Mouse (Mus musculus) hindbrain, embryonic 15.5 days (tissue): ENCODE results near the gene Fam102b. TPM values are rescaled to one million over a fixed set of nuclear protein-coding genes. Genes with fewer than 3 reads are reported as not detected.

Experiments
- ATAC-seq: fragments of 200-750 bp; cut with Nextera tagmentation; 2 replicates; pipeline ENCODE4 v1.8.0; 2017; ENCODE audit warnings: low read depth, moderate number of reproducible peaks, moderate TSS enrichment; ENCODE audit not compliant: low FRiP score
- H3K27ac ChIP-seq: fragments of 300-500 bp; sonication (generic); replicated peaks from 2 replicates; pipeline ENCODE4 v1.5.1; 2015; ENCODE audit warnings: mild to moderate bottlenecking, inconsistent platforms
- H3K27me3 ChIP-seq: fragments of 300-500 bp; sonication (generic); 2 replicates; pipeline ENCODE4 v1.6.1; 2015; ENCODE audit warnings: control low read depth, inconsistent platforms
- H3K36me3 ChIP-seq: fragments of 300-500 bp; sonication (generic); 2 replicates; pipeline ENCODE4 v1.6.1; 2015; ENCODE audit warnings: control low read depth, inconsistent platforms
- H3K4me1 ChIP-seq: fragments of 300-500 bp; sonication (generic); replicated peaks from 2 replicates; pipeline ENCODE4 v1.6.1; 2015; ENCODE audit warnings: control low read depth, inconsistent platforms
- H3K4me2 ChIP-seq: fragments of 300-500 bp; sonication (generic); 2 replicates; pipeline ENCODE4 v1.6.1; 2015; ENCODE audit warnings: moderate library complexity, mild to moderate bottlenecking, inconsistent platforms
- H3K4me3 ChIP-seq: fragments of 300-500 bp; sonication (generic); 2 replicates; pipeline ENCODE4 v1.5.1; 2015; ENCODE audit warnings: mild to moderate bottlenecking, inconsistent platforms
- H3K9ac ChIP-seq: fragments of 300-500 bp; sonication (generic); 2 replicates; pipeline ENCODE4 v1.6.1; 2015; ENCODE audit warnings: inconsistent platforms
- H3K9me3 ChIP-seq: fragments of 300-500 bp; sonication (generic); 2 replicates; pipeline ENCODE4 v1.6.1; 2016; ENCODE audit warnings: control low read depth, inconsistent platforms
- WGBS: fragments of 180-500 bp; shearing (Covaris S2); methylation state at CpG from one replicate; pipeline ENCODE4 v1.1.7; 2015; 5-methylcytosine and 5-hydroxymethylcytosine counted together
- polyA plus RNA-seq: library from polyadenylated mRNA; unstranded; fragments of >200 nt; fragmentation: Nextera tagmentation; extraction: Ambion mirVana; gene quantifications from 2 replicates; pipeline ENCODE4 v1.2.1, GENCODE M21; 2015

The Fam102b gene
- polyA plus RNA-seq, result 25.1 and 25.6 TPM in 2 replicates

DNA sequence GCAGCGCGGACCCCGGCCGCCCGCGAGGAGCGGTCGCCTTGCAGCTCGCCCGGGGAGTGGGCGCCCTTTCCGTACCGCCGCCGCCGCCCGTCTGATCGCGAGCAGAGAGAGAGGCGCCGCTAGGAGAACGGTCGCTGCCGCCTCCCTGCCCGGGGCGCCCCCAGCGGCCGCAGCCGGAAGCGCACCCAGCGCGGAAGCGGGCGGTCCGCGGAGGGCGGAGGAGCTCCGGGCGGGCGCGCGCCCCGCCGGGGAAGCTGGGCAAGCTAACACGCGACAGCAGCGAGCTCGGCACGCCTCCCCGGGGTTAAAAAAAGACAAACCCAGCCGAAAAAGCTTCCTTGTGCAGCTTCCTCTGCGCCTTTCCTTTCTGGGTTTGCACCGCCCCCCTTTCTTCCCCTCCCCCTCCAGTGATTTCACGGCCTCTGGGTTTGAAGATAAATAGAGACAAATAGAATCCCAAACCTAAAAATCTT lies at the start of gene Fam102b:
Gene Fam102b (minus strand): TSS at position 93 of the 473 bp plus-strand sequence.
- H3K4me1 ChIP-seq, result peaks cover 40% of the 10 kb centered on the region
- H3K9me3 ChIP-seq, result no peaks in the 10 kb centered on the region
- peak within 1 kb of the TSS; percentile 83 for H3K9ac ChIP-seq
- H3K27ac ChIP-seq, result peak within 1 kb of the TSS; percentile 91
- H3K4me2 ChIP-seq, result peak within 1 kb of the TSS; percentile 78
- no peaks in the 10 kb centered on the region for H3K36me3 ChIP-seq
- peak; percentile 86 for ATAC-seq
- WGBS, result under 1% methylated on average over 46 of the region's 54 CpGs
- peak within 1 kb of the TSS; percentile 91 for H3K4me3 ChIP-seq
- H3K27me3 ChIP-seq, result no peaks in the 10 kb centered on the region

- ATAC-seq, result 0 out of 2 replicates have a peak, but pooled peaks have one; percentile 42
These were observed 35.6 kb upstream of the Fam102b start for GRCm38 (mm10) chr3:109062989-109063388.

DNA sequence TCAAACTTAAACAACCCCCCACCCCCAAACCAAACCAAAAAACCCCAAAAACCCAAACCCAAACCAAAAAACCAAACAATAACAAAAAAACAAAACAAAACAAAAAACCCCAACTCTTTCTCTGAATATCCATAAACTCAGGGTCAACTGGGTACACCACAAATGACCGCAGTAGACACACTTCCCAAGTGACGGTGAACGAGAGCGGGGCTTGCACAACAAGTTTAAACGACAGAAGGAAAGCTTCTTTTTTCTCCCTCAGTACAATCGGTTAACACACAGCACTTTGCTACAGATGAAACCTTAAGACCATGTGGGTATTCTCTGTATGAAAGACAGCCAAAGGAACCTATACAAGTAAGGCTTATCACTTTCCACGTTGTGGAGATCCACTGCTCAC lies 35.0 kb upstream of the Fam102b start:
- no peak overlapping the region for H3K4me3 ChIP-seq
- no peaks in the 10 kb centered on the region for H3K36me3 ChIP-seq
- H3K9ac ChIP-seq, result no peak overlapping the region
- no peaks in the 10 kb centered on the region for H3K27me3 ChIP-seq
- 75% methylated on average over 7 of the region's 7 CpGs for WGBS
- no peak overlapping the region for H3K27ac ChIP-seq
- no peaks in the 10 kb centered on the region for H3K4me1 ChIP-seq
- no peak overlapping the region for H3K4me2 ChIP-seq
- ATAC-seq, result no peak
- H3K9me3 ChIP-seq, result no peaks in the 10 kb centered on the region

More at GRCm38 (mm10) chr3:109062989-109063388, 35.6 kb upstream of the Fam102b start:
- no peak overlapping the region for H3K4me3 ChIP-seq
- no peak overlapping the region for H3K9ac ChIP-seq
- H3K27me3 ChIP-seq, result no peaks in the 10 kb centered on the region
- no peak overlapping the region for H3K27ac ChIP-seq
- no peaks in the 10 kb centered on the region for H3K4me1 ChIP-seq
- H3K9me3 ChIP-seq, result no peaks in the 10 kb centered on the region
- H3K4me2 ChIP-seq, result no peak overlapping the region
- WGBS, result under 1% methylated on average over 6 of the region's 6 CpGs
- no peaks in the 10 kb centered on the region for H3K36me3 ChIP-seq

DNA sequence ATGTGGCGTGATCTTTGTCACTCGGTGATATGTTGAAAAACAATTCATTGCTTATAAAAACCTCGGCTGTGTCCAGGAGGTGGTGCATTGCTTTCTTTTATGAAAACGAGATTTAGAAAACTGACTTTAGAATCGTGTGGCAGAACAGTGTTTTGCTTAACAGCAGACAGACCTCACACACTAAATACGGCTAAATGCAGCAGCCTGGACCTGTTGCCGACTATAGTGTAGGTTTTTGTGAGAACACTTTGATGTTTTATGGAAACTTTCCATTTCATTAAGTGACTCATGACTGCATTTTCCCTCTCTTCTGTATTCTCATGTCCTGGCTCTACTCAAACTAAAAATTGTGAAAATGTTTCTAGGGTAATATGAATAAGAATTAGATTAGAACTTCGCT lies 32.5 kb upstream of the Fam102b start:
- no peak overlapping the region for H3K27ac ChIP-seq
- no peaks in the 10 kb centered on the region for H3K27me3 ChIP-seq
- no peaks in the 10 kb centered on the region for H3K4me1 ChIP-seq
- H3K4me2 ChIP-seq, result no peak overlapping the region
- no peak overlapping the region for H3K9ac ChIP-seq
- no peaks in the 10 kb centered on the region for H3K36me3 ChIP-seq
- WGBS, result 74% methylated on average over 8 of the region's 8 CpGs
- H3K9me3 ChIP-seq, result no peaks in the 10 kb centered on the region
- ATAC-seq, result no peak
- H3K4me3 ChIP-seq, result no peak overlapping the region

GRCm38 (mm10) chr3:109051946-109052331 lies 24.5 kb upstream of the Fam102b start:
- ATAC-seq, result no peak
- 84% methylated on average over 6 of the region's 6 CpGs for WGBS
- Histone ChIP-seq H3K9me3 (no peaks in the 10 kb centered on the region), H3K4me2 (no peak overlapping the region), H3K36me3 (no peaks in the 10 kb centered on the region), H3K27me3 (no peaks in the 10 kb centered on the region), H3K9ac (no peak overlapping the region), H3K4me3 (no peak overlapping the region), H3K4me1 (no peaks in the 10 kb centered on the region), H3K27ac (no peak overlapping the region)

GRCm38 (mm10) chr3:109051056-109051945 lies 23.9 kb upstream of the Fam102b start:
- Histone ChIP-seq H3K27me3 (no peaks in the 10 kb centered on the region), H3K36me3 (no peaks in the 10 kb centered on the region), H3K4me1 (no peaks in the 10 kb centered on the region), H3K4me3 (no peak overlapping the region), H3K9me3 (no peaks in the 10 kb centered on the region), H3K27ac (no peak overlapping the region), H3K9ac (no peak overlapping the region), H3K4me2 (no peak overlapping the region)
- ATAC-seq, result no peak
- WGBS, result 56% methylated on average over 11 of the region's 11 CpGs

- Histone ChIP-seq H3K36me3 (no peaks in the 10 kb centered on the region), H3K4me2 (no peak overlapping the region), H3K4me1 (no peaks in the 10 kb centered on the region), H3K27me3 (no peaks in the 10 kb centered on the region), H3K9ac (no peak overlapping the region), H3K4me3 (no peak overlapping the region), H3K9me3 (no peaks in the 10 kb centered on the region), H3K27ac (no peak overlapping the region)
- no peak for ATAC-seq
- WGBS, result 49% methylated on average over 6 of the region's 6 CpGs
These were observed 20.4 kb upstream of the Fam102b start for GRCm38 (mm10) chr3:109047707-109048283.

- Histone ChIP-seq H3K9ac (no peak overlapping the region), H3K4me2 (no peak overlapping the region), H3K27ac (no peak overlapping the region), H3K4me1 (no peaks in the 10 kb centered on the region), H3K27me3 (no peaks in the 10 kb centered on the region), H3K36me3 (no peaks in the 10 kb centered on the region), H3K9me3 (no peaks in the 10 kb centered on the region), H3K4me3 (no peak overlapping the region)
- ATAC-seq, result no peak
- WGBS, result 95% methylated on average over 3 of the region's 3 CpGs
These were observed 19.0 kb upstream of the Fam102b start for GRCm38 (mm10) chr3:109046428-109046827.

- Histone ChIP-seq H3K27me3 (no peaks in the 10 kb centered on the region), H3K9ac (no peak overlapping the region), H3K4me2 (no peak overlapping the region), H3K4me1 (no peaks in the 10 kb centered on the region), H3K27ac (no peak overlapping the region), H3K36me3 (no peaks in the 10 kb centered on the region), H3K4me3 (no peak overlapping the region), H3K9me3 (no peaks in the 10 kb centered on the region)
- 41% methylated on average over 7 of the region's 7 CpGs for WGBS
- ATAC-seq, result no peak
These were observed 16.0 kb upstream of the Fam102b start for GRCm38 (mm10) chr3:109043395-109043794.

DNA sequence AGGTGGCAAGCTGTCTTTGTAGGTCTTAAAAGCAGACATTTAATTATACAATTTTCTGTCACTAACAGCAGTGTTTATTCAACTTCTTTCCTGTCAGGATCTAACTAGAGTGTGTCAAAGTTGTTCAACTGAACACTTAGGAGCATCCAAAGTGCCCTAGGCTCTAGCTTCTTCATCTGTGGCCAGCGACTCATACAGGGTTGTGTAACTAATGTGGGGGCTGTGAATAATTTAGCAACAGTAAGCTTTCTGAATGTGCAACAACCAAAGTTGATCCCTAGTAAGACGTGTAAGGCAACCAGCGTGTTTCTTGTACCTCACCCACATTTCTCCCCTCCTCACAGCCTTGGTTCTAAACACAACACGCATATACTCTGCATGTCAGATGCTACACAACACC lies 13.5 kb upstream of the Fam102b start:
- H3K4me2 ChIP-seq, result no peak overlapping the region
- no peaks in the 10 kb centered on the region for H3K27me3 ChIP-seq
- 90% methylated on average over 4 of the region's 4 CpGs for WGBS
- H3K9ac ChIP-seq, result no peak overlapping the region
- H3K36me3 ChIP-seq, result no peaks in the 10 kb centered on the region
- ATAC-seq, result no peak
- H3K4me1 ChIP-seq, result no peaks in the 10 kb centered on the region
- no peak overlapping the region for H3K27ac ChIP-seq
- H3K9me3 ChIP-seq, result no peaks in the 10 kb centered on the region
- H3K4me3 ChIP-seq, result no peak overlapping the region

GRCm38 (mm10) chr3:109034411-109034810 lies 7.0 kb upstream of the Fam102b start:
- Histone ChIP-seq H3K9ac (no peak overlapping the region), H3K27me3 (no peaks in the 10 kb centered on the region), H3K9me3 (no peaks in the 10 kb centered on the region), H3K36me3 (no peaks in the 10 kb centered on the region), H3K4me3 (no peak overlapping the region), H3K27ac (no peak overlapping the region), H3K4me1 (no peaks in the 10 kb centered on the region), H3K4me2 (no peak overlapping the region)
- WGBS, result 62% methylated on average over 1 of the region's 1 CpGs
- ATAC-seq, result no peak

DNA sequence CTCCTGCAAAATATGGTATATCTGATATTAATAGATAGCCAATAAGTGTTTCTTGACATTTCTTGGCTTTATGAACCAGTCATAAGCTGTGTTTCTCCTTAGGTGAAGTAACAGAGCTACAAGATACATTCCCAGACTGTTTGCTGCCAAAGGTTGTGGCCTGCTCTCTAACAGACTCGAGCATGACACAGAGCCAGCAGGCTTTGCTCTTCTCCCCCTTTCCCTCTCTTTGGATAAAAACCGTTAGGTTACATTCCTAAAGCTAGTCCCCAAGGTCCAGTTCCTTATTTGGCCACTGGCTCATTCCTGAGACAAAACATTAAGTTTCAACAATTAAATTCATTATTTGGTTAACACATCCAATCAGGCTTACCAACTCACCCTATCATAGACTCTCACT lies 4.9 kb upstream of the Fam102b start:
- no peak overlapping the region for H3K9ac ChIP-seq
- 0 out of 2 replicates have a peak, but pooled peaks cover 3% of the 10 kb centered on the region for H3K4me1 ChIP-seq
- H3K4me3 ChIP-seq, result no peak overlapping the region
- H3K27me3 ChIP-seq, result no peaks in the 10 kb centered on the region
- no peak overlapping the region for H3K27ac ChIP-seq
- ATAC-seq, result no peak
- no peaks in the 10 kb centered on the region for H3K36me3 ChIP-seq
- 60% methylated on average over 2 of the region's 2 CpGs for WGBS
- no peaks in the 10 kb centered on the region for H3K9me3 ChIP-seq
- H3K4me2 ChIP-seq, result no peak overlapping the region
